Mouse (Mus musculus) olfactory bulb, adult 2 months (tissue): Measurements from ENCODE around the gene Lnx2.

Experiments used
- CTCF ChIP-seq: fragments of 200-500 bp; IDR thresholded peaks from 2 replicates; pipeline ENCODE4 v1.5.1; 2012; ENCODE audit warnings: low read depth, mild to moderate bottlenecking, low read length, moderate library complexity; ENCODE audit not compliant: insufficient read depth
- POLR2A ChIP-seq: fragments of 200-500 bp; IDR thresholded peaks from 2 replicates; pipeline ENCODE4 v1.6.1; 2012; ENCODE audit warnings: mild to moderate bottlenecking, low read depth, low read length, moderate library complexity; ENCODE audit not compliant: insufficient read depth

DNA sequence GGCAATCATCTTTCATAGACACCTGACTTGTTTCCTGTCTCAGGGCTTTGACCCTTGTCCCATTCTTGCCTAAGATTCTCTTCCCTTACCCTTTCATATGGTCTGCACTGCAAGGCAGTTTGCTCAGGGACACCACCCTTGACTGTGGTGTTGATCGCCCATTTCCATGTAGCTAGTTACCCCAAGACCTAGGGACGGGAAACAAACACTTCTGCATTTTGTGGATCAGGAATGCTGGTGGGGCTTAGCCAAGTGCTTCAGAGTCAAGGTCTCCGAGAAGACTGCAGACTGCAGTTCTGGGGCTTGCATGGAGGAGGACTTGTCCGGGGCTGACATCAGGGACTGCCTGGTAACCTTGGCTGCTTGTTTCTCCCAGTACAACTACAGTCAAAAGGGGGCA lies 10.4 kb upstream of the Lnx2 start:
- TF ChIP-seq CTCF (no peak), POLR2A (no peak)
